Mouse (Mus musculus) c-Kit-negative CD71-positive TER-119-positive erythroid progenitor cells, embryonic 14.5 days (primary cell): Measurements from ENCODE around the gene Ksr1.

Experiments used
- DNase-seq: peaks from one replicate; pipeline ENCODE4 v3.0.0-alpha.2; 2013; ENCODE audit warnings: low read depth, low spot score

The Ksr1 gene

DNA sequence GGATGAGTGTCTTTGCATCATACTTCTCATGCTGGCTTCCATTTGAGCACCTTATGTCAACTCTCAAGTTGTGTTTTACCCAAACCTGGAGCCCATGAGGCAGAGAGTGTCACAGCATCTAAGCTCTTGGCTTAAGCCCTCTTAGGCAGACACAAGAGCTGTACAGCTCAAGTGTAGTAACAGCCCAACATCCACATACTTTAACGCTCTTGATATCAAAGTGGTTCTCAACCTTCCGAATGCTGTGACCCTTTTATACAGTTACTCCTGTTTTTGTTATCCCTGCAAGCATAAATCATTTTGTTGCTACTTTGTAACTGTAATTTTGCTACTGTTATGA lies 80.0 kb downstream of the Ksr1 start:
- DNase-seq = no peak

DNA sequence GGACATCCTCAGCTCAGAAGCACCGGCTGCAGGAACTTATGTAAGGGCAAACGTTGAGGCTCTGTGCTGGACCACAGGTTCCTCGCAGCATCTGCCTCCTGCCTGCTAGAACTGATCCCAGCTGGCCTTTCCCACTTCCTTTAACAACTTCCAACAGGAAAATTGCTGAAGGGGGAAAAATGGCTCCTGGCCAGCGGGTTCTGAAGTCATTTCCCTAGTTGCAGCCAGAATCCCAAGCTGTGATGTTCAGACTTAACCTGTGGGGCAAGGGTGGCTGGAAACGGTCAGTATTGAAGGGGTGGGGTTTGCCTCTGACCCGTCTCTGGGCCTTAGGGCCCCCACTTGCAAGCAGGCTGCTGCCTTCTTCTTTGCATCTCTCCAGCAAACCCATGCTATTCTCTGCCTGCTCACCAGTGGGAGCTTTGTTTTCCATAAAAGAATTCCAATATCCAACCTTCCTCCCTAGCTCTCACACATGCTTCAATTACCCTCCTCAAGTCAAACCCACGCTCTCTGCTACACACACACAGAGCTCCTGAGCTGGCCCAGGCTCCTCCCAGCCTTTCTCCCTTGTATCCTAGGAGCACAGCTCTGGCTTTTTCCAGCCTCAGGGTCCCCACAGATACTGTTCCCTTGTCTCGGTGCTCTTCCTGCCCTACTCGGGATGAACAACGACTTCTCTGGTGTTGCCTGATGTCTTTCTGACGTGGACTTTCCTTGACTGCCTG lies 80.6 kb downstream of the Ksr1 start:
- no peak for DNase-seq

DNA sequence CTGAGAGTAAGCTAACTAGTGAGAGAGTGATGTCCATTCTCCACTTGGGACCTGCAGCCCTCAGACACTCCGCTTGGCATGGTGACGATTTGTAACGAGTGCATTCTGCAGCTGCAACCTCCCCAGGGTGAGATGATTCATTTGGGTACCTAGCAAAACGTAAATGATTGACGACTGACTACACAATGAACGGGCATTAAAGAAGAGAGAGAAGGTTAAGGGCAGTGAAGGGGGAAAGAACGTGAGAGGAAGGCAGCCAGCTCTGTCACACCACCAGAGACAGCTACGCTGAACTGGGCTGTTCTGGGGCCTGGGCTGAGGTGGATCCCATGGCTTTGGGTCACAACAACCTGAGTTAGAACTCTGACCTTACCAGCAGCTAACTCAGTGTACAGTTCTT lies 81.9 kb downstream of the Ksr1 start:
- DNase-seq = no peak

DNA sequence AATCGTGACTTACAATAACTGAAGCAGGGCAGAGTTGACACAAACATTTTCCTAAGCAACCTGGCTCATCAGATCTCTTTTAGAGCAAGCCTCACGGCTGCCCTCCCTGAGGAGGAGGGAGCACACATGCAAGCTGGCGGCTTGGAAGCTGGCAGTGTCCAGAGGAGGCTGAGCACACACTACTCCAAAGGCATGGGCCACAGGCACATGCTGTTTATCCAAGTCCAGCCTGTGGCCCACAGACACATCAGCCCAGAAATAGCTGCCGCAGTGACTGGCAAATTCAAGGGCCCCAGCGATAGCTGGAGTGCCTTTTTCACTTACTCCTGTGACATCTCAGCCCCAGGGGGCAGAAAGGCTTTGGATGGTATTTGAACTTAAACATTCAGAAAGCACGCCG lies 82.6 kb downstream of the Ksr1 start:
- DNase-seq = no peak

DNA sequence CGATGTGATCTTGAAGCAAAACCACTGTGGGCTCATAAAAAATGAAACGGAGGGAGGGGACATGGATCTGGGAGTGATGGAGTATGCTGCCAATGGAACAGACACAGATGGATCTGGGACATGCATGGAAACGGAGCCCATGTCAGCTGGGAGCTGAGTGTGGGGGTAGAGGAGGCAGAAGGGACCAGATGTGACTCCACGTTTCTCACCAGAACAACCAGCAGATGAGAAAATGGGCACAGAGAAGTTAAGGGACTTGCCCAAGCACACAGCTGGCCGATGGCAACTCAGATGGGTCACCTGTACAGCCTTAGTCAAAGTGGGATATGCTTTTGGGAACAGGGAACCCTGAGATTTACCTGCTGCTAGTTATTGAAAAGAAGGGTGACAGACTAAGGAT lies 83.3 kb downstream of the Ksr1 start:
- no peak for DNase-seq

DNA sequence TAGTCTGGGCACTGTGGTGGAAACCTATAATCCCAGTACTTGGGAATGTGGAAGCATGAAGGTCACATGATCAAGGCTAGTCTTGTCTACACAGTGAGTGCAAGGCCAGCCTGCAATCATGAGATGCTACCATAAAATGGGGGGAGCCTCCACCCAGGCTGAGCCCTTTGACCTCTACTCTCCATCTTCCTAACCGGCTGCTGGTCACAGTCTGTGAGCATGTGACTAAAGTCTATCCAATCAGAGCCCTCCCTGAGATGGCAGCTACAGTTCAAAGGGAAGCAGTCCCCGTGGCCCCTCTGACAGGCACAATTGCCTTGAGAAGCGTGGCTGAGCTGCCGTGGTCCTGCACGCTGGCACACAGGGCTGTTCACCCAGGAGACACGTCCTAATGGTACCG lies 84.4 kb downstream of the Ksr1 start:
- DNase-seq = no peak

DNA sequence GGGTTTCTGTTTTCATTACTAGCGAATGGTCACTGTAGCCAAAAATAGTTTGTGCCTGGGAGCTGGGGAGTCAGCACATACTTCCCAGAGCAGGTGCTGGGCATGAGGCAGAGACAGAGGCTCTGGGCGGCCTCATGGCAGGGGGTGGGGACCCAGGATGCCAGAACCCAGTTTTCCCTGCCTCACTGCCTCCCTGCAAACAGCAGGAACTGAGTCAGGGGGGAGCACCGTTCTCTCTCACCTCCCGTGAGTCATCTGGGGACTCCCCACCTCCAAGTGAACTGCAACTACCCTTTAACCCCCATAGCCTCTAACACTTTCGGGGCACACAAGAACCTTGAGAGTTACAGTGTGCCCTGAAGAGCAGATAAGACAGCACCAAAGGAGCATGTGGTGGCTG lies 86.4 kb downstream of the Ksr1 start:
- DNase-seq = no peak

DNA sequence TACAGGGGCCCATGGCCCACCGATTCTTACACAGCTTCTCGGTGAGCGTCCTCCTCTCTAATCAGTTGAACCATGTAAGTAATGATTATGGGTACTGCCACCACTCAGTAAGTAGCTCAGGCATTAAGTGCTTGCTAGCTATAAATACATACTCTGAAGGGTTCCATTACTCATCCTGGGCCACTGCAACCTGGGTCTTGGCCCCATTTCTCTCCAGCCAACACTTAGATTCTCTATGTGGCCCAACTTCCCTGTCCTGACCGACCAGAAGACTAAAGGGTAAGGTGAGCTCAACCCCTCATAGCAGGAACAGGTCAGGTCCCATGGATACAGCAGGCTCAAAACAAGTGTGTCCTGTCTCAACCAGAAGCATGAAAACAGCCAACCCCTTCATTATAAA lies 87.1 kb downstream of the Ksr1 start:
- DNase-seq = no peak

DNA sequence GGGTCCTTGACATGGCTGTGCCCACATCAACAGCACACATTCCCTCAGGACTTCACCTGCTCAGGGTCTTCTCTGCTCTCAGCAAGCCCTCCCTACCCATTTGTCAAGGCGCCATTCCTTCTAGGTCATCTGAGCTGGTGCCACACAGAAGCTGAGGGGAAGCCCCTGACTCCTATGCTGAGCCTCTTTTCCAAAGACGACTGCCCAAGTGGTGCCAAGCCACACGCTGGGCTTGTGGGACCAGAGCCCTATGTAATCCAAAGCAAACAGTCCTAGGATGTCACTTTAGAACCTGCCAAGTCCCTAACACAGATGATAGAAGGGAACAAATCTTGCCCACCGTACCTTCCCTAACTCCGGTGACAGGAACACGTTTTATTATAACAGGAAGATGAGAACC lies 87.6 kb downstream of the Ksr1 start:
- no peak for DNase-seq

DNA sequence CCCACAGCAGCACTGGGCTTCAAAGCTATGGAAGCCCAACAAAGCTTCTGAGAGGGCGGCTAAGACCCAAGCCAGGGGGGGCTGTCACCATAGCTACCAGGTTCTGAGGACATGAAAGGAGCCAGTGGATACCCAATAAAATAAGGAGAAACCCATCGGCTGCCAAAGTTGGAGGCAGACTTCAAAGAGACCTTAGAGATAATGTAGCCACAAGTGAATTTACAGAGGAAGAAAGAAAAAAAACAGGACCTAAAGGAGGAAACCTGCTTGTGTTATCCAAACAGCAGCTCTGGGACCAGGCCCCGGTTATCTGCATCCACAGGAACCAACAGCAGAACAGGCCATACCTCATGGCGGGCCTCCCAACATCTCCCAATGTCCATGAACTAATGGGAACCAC lies 88.4 kb downstream of the Ksr1 start:
- no peak for DNase-seq

DNA sequence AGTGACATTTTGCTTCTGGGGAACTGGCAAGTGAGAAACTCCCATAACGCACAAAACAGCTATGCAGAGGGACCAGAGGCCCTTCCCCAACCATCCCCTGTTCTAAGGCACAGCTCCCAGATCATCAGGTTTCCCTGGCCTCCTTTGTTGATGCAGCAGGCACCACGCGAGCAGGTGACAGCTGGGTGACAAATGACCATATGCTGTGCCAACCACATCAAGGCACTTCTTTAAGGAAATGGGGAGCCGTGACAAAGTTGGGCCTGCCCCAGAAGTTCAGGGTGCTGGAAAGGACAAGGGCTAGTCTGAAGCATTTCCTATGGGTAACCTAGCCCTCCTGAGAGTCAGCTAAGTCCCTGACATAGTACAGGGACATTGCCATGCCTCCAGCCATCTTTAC lies 89.3 kb downstream of the Ksr1 start:
- DNase-seq = no peak

DNA sequence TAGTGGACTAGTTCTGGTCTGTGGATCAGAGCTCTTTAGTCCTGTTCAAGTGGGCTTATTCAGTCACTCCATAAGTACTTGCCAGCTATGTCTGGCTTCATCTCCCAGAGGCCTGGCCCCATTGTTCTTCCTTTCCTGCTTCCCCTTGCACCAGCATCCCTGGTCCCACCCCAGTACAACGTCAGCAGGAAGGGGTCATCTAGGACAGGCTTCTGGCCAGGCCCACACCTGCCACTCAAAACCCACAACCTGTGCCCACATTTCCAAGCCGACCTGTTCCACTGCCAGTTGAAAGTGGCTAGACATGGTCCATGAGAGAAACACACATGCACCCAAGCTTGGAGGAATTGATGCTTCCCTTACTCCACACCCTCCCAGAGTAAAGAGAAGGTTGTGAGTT lies 90.2 kb downstream of the Ksr1 start:
- DNase-seq = no peak

DNA sequence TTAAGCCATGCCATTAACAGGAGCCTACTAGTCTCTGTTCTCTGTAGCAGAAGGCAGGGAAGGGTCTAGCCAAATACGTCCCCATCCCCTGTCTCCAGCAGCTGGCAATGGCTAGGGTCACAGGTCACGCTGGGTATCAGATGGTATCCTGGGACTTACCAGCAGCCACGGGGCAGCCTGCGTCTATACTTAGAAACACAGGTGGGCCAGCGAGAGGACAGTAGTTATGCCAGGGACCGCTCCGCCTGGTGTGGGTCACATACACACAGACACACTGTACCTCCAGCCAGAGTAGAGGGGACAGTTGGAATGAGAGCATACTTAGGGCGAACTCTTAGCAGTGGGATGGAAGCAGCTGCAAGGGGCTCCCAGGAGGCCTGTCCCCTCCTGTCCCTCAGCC lies 91.0 kb downstream of the Ksr1 start:
- DNase-seq = no peak

DNA sequence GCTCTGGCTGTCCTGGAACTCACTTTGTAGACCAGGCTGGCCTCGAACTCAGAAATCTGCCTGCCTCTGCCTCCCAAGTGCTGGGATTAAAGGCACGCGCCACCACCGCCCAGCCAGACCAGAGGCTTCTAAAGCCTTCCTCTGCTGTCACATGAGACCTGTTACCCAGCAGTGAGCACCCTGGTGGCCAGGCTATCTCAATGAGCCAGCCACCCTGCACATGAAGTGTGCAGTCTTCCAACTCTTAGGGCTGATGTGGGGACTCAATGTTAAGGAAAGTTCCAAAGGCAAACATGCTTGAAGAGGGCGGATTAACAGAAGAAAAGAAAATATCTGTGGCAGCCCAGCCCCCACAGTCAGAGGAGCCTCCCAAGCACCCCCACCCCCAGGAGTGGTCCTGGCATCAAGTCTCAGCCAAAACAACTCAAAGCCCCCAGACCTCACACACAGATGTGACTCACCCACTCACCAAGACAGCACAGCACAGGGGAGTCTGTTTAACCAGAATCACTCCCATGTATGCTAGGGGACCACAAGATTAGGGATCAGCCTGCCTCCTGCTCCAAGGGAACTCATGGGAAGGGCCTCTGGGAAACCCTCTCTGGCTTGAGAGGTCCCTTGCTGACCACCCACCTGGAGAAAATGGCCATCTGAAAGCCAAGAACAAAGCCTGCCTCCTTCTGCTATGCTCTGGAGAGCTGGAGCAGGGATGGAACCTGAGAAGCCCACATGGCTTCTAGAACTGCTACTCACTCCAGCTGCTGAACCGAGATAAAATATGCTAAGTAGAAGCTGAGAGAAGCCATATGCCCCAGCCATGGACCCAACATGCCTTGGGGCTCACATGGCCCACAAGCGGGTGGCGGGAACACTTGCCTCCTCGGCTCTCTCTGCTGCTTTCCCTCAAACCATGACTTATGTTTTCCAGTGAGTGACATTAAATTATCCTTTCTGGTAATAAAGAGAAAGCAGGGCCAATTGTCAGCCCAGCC lies 91.8 kb downstream of the Ksr1 start:
- DNase-seq = no peak

DNA sequence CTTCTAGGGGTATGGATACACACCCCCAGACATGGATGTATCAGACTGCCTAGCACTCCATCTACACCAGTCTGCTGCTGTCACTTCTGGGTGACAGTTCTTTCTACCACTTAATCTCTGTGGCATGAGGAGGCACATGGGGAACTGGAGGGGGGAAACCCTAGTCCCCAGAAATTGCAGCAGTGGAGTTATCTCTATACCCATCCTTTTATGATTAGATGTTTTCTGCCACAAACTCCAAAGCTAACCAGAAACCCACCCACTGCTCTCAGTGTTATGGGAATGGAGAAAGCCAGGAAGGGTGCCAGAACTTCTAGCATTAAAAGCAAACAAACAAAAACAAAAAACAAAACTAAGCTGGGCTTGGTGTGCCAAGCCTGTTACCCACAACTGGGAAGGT lies 92.8 kb downstream of the Ksr1 start:
- DNase-seq = no peak

DNA sequence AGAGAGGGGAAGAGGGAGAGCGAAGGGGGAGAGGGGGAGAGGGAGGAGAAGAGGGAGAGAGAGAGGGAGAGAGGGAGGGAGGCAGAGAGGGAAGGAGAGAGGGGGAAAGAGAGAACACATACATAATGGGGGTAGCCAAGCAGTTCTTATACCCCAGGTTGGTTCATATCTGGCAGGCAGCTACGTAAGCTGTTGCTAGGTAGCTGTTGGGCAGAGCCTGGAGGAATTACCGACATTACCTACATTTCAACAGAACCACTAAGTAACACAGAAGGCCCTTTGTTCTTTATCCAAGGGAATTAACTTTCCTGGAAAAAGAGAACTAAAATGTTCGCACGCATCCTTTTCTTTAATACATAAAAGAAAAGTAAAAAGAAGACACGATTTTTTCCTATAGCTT lies 93.4 kb downstream of the Ksr1 start:
- no peak for DNase-seq

DNA sequence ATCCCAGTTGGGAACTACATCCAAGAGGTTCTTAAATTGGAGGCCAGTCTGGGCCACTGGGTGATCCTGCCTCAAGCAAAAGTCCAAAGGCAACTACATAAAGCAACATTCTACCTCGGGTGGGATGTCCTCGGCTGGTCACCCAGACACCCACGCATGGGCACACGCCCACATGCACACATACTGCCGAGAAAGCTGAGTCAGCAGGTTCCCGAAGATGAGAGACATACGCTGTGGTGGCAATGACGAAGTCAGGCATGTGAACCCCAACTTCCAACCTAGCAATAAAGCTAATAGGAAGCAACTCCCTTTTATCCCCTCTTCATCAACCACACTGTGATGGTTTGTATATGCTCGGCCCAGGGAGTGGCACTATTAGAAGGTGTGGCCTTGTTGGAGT lies 94.7 kb downstream of the Ksr1 start:
- DNase-seq = no peak

DNA sequence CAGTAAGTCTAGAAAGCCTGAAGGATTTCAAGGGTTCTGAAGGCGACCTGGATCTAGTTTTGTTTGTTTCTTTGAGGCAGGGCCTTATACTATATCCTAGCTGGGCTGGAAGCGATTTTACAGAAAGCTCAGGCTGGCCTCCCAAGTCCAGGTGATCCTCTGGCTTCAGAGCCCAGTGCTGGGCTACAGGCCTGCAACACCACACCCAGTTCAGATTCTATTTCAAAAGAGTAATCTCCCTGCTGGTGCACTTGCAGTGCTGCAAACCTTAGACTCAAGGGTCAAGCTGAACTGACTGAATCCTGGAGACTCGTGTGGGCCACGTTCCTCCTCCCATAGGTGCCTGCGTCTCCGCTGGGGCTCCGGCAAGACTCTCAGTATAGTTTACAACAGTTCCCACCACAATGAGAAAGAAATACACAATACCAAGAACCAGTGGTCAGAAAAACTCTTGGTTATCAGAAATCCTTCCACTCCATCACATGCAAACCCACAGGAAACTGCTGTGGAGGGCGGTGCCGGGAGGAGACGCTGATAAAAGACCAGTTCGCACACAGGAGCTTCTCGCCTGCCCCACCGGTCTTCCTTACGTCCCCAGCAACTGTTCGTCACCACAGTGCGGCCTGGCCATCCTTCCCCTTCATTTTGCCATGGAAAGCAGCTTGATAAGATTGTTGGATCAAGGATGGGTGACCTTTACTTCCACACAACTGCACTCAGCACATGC lies 95.3 kb downstream of the Ksr1 start:
- no peak for DNase-seq

DNA sequence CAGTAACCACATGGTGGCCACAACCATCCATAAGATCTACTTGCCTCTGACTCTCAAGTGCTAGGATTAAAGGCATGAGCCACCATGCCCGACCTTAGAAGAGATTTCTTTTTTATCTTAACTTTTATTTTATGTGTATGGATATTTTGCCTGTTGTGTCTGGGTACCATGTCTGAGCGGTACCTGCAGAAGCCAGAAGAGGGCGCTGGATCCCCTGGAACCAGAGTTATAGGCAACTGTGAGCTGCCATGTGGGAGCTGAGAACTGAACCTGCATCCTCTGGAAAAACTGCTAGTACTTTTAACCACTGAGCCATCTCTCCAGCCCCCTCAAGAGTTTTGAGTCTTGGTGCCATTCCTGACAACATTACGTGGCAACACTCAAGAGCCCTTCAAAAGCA lies 97.3 kb downstream of the Ksr1 start:
- no peak for DNase-seq

DNA sequence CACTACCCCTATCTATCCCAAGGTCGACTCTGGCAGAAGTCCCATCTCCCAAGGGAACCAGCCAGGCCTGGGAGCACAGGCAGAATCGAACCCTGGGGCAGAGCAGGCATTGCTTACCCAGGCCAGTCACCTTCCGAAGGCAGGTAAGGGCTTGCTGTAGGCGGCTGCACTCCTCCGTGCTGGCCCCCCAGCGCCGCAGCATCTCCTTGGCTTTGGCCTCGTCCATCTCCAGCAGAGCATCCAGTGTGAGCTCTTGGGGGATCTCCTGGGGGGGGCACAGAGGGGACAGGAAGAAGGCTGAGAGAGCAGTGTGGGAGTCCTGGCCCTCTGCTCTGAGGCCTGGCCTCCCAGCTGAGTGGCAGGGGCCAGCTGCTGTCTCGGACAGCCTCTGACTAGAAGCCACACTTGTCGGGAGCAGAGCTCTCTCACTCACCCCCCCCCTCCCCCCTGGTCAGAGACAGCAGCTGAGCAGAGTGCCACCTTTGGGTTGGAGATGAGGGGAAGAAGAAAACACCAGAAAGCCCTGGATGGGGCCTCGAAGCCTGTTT lies 99.0 kb downstream of the Ksr1 start:
- DNase-seq = no peak

DNA sequence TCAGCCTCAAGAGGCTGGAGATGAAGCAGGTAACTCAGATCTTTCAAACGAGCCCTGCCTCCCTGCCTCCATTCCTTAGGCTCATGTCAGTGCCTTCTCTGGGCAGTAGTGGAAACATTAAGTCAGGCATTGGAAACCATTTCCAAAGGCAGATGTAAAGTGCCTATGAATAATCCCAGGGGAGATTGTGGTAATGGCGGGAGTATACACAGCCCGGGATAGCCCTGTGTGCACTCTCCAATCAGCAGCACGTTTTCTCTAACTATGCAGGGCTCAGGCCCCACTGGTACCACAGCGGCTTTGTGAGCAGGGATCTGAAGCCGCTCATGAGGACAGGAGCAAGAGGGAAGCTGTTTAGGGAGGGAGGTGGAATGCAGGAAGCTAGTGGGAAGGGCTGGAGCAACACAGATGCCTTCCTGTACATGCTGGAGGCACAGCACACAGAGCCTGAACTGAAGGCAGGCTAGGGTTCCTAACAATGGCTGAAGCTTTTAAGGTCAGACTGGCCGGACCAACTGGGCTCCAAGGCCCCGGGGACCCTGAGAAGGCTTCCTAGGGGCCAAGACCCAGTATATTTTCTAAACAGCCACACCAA lies 99.5 kb downstream of the Ksr1 start:
- no peak for DNase-seq

DNA sequence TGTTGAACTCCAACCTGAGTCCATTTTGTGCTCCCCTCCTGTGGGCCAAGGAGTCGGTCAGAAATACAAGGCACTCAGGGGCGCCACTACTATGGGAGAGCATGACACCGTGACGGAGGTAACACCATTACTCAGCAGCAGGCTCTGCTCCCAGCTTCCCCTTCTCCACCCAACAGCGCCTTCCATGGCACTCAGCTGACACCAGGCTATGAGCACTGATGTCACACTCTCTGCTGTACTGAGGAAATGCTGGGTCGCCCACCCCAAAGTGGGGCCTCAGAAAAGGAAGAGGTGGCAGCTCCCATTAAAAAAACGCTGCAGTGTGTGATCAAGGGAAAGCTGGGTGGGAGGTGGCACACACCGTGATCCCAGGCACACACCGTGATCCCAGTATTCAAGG lies 101.0 kb downstream of the Ksr1 start:
- DNase-seq = no peak
